Mouse (Mus musculus) mature B cell (primary cell): ENCODE data around the gene Acap1.

Experiments
- in situ Hi-C: fragments of 300-500 bp; cut with MboI; formaldehyde crosslinking; loops from 2 replicates; pipeline ENCODE4 v1.14.3; 2019

The Acap1 gene

GRCm38 (mm10) chr11:69837952-69838713, 57.2 kb downstream of the Acap1 start, which contains the start of gene Tmem256:
Tmem256 (plus strand) TSS chr11:69838514.
- in situ Hi-C loops, result no loop called here

DNA sequence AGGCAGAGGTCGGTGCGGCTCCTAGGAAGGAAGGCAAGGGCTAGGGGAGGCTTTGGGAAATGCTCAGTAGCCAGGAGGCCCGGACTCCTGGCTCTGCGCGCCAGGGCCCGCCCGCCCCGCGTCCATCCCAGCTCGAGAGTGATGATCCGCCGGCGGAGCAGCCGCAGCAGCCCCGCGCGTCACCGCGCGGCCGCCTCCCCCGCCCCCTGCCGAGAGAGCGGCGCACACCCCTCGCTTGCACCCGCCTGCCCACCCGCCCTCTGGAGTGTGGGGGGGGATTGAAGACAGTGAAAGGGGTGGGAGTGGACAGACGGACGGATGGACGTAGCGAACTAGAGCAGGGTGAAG, 57.8 kb downstream of the Acap1 start, which contains the start of gene Nlgn2:
Gene Nlgn2, minus strand, starts transcription at position 181 of the 348 bp plus-strand sequence.
- in situ Hi-C loops, result no loop called here

DNA sequence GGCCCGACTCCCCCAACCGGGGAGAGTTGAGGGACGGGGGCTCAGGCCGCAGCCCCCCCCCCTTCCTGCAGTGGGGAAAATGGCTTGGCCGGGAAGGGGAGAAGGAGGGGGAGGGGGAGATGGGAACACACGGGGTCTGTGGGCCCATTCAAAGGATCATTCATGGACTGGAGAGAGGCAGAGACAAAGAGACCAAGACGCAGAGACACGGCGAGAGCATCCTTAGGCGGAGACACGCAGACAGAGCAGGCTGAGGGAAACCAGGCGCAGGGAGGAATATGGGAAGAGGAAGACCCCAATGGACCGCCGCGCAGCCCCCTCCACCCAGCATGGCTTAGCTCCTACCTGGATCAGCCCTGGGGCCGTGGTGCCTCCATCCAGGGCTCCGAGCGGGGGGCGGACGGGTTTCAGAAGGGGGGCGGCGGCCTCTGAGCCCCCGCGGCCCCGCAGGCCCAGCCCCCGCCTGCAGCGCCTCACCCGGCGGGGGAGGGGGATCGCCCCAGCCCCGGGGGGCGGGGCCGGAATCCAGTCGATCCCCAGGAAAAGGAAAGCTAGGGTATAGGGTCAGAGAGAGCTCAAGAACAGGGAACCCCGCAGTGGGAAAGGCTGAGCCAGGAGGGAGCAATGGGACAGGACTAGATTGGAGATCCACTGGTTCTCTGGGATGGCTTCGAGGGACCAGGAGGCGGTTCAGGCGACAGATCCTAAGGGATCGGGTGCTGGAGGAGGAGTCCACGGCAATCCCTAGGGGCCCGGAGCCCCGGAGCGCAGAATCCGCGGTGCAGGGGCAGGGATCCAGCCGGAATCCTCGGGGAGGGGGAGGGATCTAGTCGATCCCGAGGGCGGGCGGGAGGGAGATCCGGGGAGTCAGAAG, 58.4 kb downstream of the Acap1 start:
- in situ Hi-C loops, result no loop called here

- in situ Hi-C loops, result no loop called here
Observed at GRCm38 (mm10) chr11:69835966-69836335, 59.4 kb downstream of the Acap1 start.

GRCm38 (mm10) chr11:69835326-69835965, 59.9 kb downstream of the Acap1 start:
- in situ Hi-C loops, result no loop called here

DNA sequence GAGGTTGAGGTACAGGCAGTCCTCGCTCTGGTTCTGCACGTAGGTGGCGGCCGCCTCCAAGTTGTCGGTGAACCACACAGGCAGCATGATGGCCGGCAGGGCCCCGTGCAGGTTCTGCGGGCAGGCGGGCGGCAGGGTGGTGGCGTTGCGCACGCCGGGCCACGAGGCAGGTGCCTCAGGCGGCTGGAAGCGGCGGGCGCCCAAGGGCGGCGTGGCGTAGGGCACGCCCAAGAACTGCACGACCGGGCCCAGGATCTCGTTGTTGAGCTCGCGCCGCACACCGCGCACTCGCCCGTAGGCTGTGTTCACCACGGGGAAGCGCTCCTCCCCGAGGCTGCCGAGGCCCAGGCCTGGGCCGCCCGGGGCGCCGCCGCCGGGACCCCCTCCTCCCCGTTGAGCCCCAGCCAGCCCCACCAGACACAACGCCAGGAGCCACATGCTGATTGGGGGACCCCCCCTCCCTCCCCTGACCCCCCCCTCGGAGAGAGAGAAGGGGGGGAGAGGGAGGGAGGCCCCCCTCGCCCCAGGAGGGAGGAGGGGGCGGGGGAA, 61.3 kb downstream of the Acap1 start:
- in situ Hi-C loops, result no loop called here

GRCm38 (mm10) chr11:69833554-69833953, 61.8 kb downstream of the Acap1 start:
- in situ Hi-C loops, result no loop called here
